Mouse (Mus musculus) hindbrain, postnatal 0 days (tissue): Measurements from ENCODE around the gene Kdm5b. TPM values are rescaled to one million over a fixed set of nuclear protein-coding genes. Genes with fewer than 3 reads are reported as not detected.

Experiments
- ATAC-seq: fragments of 200-750 bp; cut with Nextera tagmentation; 2 replicates; pipeline ENCODE4 v1.8.0; 2017; ENCODE audit warnings: mild to moderate bottlenecking, moderate TSS enrichment, moderate library complexity
- DNase-seq: peaks from one replicate; pipeline ENCODE4 v3.0.0-alpha.2; 2015; ENCODE audit warnings: low spot score
- H3K27ac ChIP-seq: fragments of 300-500 bp; sonication (generic); 2 replicates; pipeline ENCODE4 v1.5.1; 2014; ENCODE audit warnings: mild to moderate bottlenecking
- H3K27me3 ChIP-seq: fragments of 300-500 bp; sonication (generic); 2 replicates; pipeline ENCODE4 v1.6.1; 2014; ENCODE audit warnings: low read length, mixed read lengths; ENCODE audit not compliant: insufficient read depth
- H3K36me3 ChIP-seq: fragments of 300-500 bp; sonication (generic); 2 replicates; pipeline ENCODE4 v1.6.1; 2014; ENCODE audit warnings: low read length, mixed read lengths; ENCODE audit not compliant: insufficient read depth
- H3K4me1 ChIP-seq: fragments of 300-500 bp; sonication (generic); 2 replicates; pipeline ENCODE4 v1.6.1; 2014; ENCODE audit warnings: antibody characterized with exemption, low read length, mixed read lengths; ENCODE audit not compliant: insufficient read depth
- H3K4me2 ChIP-seq: fragments of 300-500 bp; sonication (generic); 2 replicates; pipeline ENCODE4 v1.6.1; 2014; ENCODE audit warnings: low read depth, mild to moderate bottlenecking, low read length, moderate library complexity, mixed read lengths
- H3K4me3 ChIP-seq: fragments of 300-500 bp; sonication (generic); 2 replicates; pipeline ENCODE4 v1.5.1; 2014; ENCODE audit warnings: low read length
- H3K9ac ChIP-seq: fragments of 300-500 bp; sonication (generic); replicated peaks from 2 replicates; pipeline ENCODE4 v1.6.1; 2014; ENCODE audit warnings: mild to moderate bottlenecking, low read length, moderate library complexity, mixed read lengths
- H3K9me3 ChIP-seq: fragments of 300-500 bp; sonication (generic); 2 replicates; pipeline ENCODE4 v1.6.1; 2016; ENCODE audit warnings: low read length, mixed read lengths
- CTCF ChIP-seq: IDR thresholded peaks from 2 replicates; pipeline ENCODE4 v1.5.1; 2016; ENCODE audit warnings: antibody characterized with exemption, control low read depth, low read depth
- WGBS: fragments of 180-500 bp; shearing (Covaris S2); extraction: QIAGEN DNeasy Blood & Tissue Kit; methylation state at CpG from one replicate; pipeline ENCODE4 v1.1.7; 2014; 5-methylcytosine and 5-hydroxymethylcytosine counted together
- polyA plus RNA-seq: library from polyadenylated mRNA; unstranded; fragments of >200 nt; fragmentation: Nextera tagmentation; extraction: Ambion mirVana; gene quantifications from 2 replicates; pipeline ENCODE4 v1.2.1, GENCODE M21; 2015
- total RNA-seq: library from RNA; depleted of rRNA; stranded (reverse); fragments of >200 nt; gene quantifications from 2 replicates; pipeline ENCODE4 v1.2.3, GENCODE M21; 2014

Kdm5b gene
- total and polyA plus RNA-seq, 2 experiments from 2014 or later, result 42.1 to 59.2 TPM

DNA sequence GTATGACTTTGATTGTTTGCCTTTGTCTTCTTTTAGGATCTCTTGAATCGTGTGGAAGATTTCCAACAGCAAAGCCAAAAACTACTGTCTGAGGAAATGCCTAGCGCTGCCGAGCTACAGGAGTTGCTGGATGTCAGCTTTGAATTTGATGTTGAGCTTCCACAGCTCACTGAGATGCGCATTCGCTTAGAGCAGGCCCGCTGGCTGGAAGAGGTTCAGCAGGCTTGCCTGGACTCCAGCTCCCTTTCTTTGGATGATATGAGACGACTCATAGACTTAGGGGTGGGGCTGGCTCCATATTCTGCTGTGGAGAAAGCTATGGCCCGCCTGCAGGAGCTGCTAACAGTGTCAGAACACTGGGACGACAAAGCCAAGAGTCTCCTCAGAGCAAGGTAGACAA lies 57.7 kb downstream of the Kdm5b start:
- ATAC-seq, result no peak
- no peaks in the 10 kb centered on the region for H3K4me1 ChIP-seq
- H3K4me2 ChIP-seq, result no peak overlapping the region
- no peak overlapping the region for H3K4me3 ChIP-seq
- H3K36me3 ChIP-seq, result peaks cover 67% of the 10 kb centered on the region
- no peak overlapping the region for H3K27ac ChIP-seq
- H3K9me3 ChIP-seq, result no peaks in the 10 kb centered on the region
- TF ChIP-seq CTCF, result no peak
- no peak overlapping the region for H3K9ac ChIP-seq
- WGBS, result 86% methylated on average over 9 of the region's 9 CpGs
- H3K27me3 ChIP-seq, result no peaks in the 10 kb centered on the region
- DNase-seq, result no peak

DNA sequence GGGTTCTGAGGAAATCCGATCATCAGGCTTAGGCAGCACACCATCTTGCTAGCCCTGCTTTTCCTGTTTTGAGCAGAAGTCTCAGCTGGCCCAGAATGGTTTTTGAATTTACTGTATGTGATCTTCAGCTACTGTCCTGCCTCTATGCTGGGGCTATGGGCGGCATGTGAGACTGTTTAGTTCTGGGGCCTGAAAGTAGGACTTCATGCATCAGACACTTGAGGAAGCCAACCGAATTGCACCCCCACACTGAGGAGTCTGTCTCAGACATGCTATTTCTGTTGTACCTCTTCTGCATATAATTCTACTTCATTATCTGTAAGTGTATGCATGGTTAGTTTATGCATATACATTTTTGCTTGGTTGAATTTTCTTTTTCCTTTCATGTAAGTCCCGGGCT lies 65.4 kb downstream of the Kdm5b start:
- no peak for ATAC-seq
- DNase-seq, result no peak
- 87% methylated on average over 4 of the region's 4 CpGs for WGBS

DNA sequence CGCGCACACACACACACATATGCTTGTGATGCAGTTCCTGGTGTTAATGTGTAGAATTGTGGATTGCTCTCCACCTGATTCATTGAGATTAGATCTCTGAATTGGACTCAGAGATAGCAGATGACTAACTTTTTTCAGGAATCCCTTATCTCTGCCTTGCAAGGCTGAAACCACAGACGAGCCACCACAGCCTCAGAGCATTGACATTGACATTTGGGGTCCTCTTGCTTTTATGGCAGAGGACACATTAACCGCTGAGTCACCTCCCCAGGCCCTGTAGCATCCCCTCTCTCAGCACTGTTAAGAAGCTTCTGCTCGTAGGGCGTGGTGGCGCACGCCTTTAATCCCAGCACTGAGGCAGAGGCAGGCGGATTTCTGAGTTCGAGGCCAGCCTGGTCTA lies 69.5 kb downstream of the Kdm5b start:
- no peaks in the 10 kb centered on the region for H3K9me3 ChIP-seq
- H3K9ac ChIP-seq, result no peak overlapping the region
- H3K4me3 ChIP-seq, result no peak overlapping the region
- 94% methylated on average over 10 of the region's 10 CpGs for WGBS
- DNase-seq (no peak), ATAC-seq (no peak)
- H3K27ac ChIP-seq, result no peak overlapping the region
- H3K4me1 ChIP-seq, result no peaks in the 10 kb centered on the region
- peaks cover 70% of the 10 kb centered on the region for H3K36me3 ChIP-seq
- no peak for TF ChIP-seq CTCF
- H3K4me2 ChIP-seq, result no peak overlapping the region
- H3K27me3 ChIP-seq, result no peaks in the 10 kb centered on the region

More for the DNA sequence above, 65.4 kb downstream of the Kdm5b start:
- no peak overlapping the region for H3K27ac ChIP-seq
- peaks cover 77% of the 10 kb centered on the region for H3K36me3 ChIP-seq
- H3K4me2 ChIP-seq, result no peak overlapping the region
- no peaks in the 10 kb centered on the region for H3K9me3 ChIP-seq
- H3K9ac ChIP-seq, result no peak overlapping the region
- no peak overlapping the region for H3K4me3 ChIP-seq
- no peaks in the 10 kb centered on the region for H3K27me3 ChIP-seq
- no peaks in the 10 kb centered on the region for H3K4me1 ChIP-seq
- TF ChIP-seq CTCF, result no peak

GRCm38 (mm10) chr1:134634296-134634695 lies 74.3 kb downstream of the Kdm5b start:
- no peak for TF ChIP-seq CTCF
- no peak for ATAC-seq
- Histone ChIP-seq H3K9me3 (no peaks in the 10 kb centered on the region), H3K9ac (no peak overlapping the region), H3K27me3 (no peaks in the 10 kb centered on the region), H3K4me3 (no peak overlapping the region), H3K36me3 (peaks cover 30% of the 10 kb centered on the region), H3K4me1 (no peaks in the 10 kb centered on the region), H3K4me2 (no peak overlapping the region), H3K27ac (no peak overlapping the region)
- WGBS, result 80% methylated on average over 7 of the region's 7 CpGs
- DNase-seq, result no peak

- H3K9me3 ChIP-seq, result no peaks in the 10 kb centered on the region
- peak overlapping the region; percentile 28; the same call in 1 of the 2 replicates for H3K27ac ChIP-seq
- no peaks in the 10 kb centered on the region for H3K27me3 ChIP-seq
- peaks cover 11% of the 10 kb centered on the region for H3K36me3 ChIP-seq
- no peak for TF ChIP-seq CTCF
- peak; percentile 54; the same call in 1 of the 2 replicates for ATAC-seq
- H3K9ac ChIP-seq, result no peak overlapping the region
- no peaks in the 10 kb centered on the region for H3K4me1 ChIP-seq
- no peak overlapping the region for H3K4me2 ChIP-seq
- no peak for DNase-seq
- WGBS, result 64% methylated on average over 3 of the region's 3 CpGs
- H3K4me3 ChIP-seq, result no peak overlapping the region
Observed at GRCm38 (mm10) chr1:134636245-134636644, 76.3 kb downstream of the Kdm5b start.

DNA sequence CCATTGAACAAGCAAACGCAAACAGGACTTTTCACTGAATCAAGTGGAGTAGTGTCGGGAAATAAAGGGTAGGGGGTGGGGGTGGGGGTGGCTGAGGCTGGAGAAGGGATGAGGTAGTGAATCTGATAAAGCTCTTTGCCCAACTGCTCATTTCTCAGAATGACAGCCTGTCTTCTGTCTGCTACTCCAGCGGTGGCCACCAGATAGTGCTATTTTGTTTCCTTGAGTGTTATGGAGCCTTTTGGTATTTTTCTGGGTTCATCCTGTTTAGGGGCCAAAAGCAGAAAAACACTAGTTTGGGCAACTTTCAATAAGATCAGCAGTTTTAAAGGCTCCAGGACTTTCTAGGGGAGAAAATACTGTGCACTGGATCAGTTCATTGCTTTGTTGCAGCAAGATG lies 76.7 kb downstream of the Kdm5b start:
- ATAC-seq, result peak; percentile 44

DNA sequence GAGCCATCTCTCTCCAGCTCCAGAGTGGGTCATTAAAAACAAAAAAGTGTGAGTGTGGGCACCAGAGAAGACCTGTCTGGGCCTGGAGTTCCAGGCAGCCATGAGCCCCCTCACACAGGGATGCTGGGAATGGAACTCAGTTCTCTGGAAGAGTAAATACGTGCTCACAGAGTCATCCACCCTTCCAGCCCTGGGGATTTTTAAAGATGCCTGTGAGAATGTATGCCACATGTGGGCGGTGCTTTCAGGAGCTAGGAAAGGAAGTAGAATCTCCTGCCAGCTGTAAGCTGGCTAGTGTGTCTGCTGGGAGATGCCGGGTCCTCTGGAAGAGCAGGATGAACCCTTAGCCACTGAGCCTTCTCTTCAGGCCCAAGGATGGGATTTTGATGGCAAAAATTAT lies 78.1 kb downstream of the Kdm5b start:
- no peak overlapping the region for H3K9ac ChIP-seq
- no peak overlapping the region for H3K27ac ChIP-seq
- DNase-seq, result no peak
- no peaks in the 10 kb centered on the region for H3K36me3 ChIP-seq
- WGBS, result 40% methylated on average over 3 of the region's 3 CpGs
- no peaks in the 10 kb centered on the region for H3K9me3 ChIP-seq
- H3K4me1 ChIP-seq, result no peaks in the 10 kb centered on the region
- no peak overlapping the region for H3K4me3 ChIP-seq
- ATAC-seq, result no peak
- no peak overlapping the region for H3K4me2 ChIP-seq
- no peaks in the 10 kb centered on the region for H3K27me3 ChIP-seq
- TF ChIP-seq CTCF, result no peak

More for the DNA sequence above, 76.7 kb downstream of the Kdm5b start:
- H3K9me3 ChIP-seq, result no peaks in the 10 kb centered on the region
- 7% methylated on average over 3 of the region's 3 CpGs for WGBS
- no peaks in the 10 kb centered on the region for H3K27me3 ChIP-seq
- peak; percentile 67 for DNase-seq
- no peak overlapping the region for H3K9ac ChIP-seq
- H3K4me3 ChIP-seq, result no peak overlapping the region
- peak; percentile 77 for TF ChIP-seq CTCF
- H3K4me1 ChIP-seq, result no peaks in the 10 kb centered on the region
- H3K36me3 ChIP-seq, result peaks cover 9% of the 10 kb centered on the region
- H3K27ac ChIP-seq, result 0 out of 2 replicates have a peak overlapping the region, but pooled peaks have one; percentile 28
- no peak overlapping the region for H3K4me2 ChIP-seq
